Mouse (Mus musculus): ENCODE results near the gene Srm.

- TF ChIP-seq CTCF (conservative IDR thresholded peaks at IDR 0.05; ENCODE audit: insufficient read depth, insufficient read length, low read depth, low read length) (no peak), POLR2A (IDR thresholded peaks at IDR 0.05; ENCODE audit: low read depth, low read length) (no peak)
These were observed 52.2 kb downstream of the Srm start, which contains the start of gene Gm572 for GRCm38 (mm10) chr4:148643291-148644156.
